Mouse (Mus musculus) spleen, embryonic (tissue): ENCODE results near the gene Pramef8.
"Not testable (repeated sequence)": the region's sequence is repeated elsewhere in the genome, so short reads cannot be mapped to it uniquely, and the experiment has no call there.

Source experiments
- CTCF ChIA-PET: fragments of 350-600 bp; sonication (Branson Sonifier 250); formaldehyde crosslinking; loops from one replicate; lab custom pipeline; 2022; lab: Charles Lee

The Pramef8 gene

DNA sequence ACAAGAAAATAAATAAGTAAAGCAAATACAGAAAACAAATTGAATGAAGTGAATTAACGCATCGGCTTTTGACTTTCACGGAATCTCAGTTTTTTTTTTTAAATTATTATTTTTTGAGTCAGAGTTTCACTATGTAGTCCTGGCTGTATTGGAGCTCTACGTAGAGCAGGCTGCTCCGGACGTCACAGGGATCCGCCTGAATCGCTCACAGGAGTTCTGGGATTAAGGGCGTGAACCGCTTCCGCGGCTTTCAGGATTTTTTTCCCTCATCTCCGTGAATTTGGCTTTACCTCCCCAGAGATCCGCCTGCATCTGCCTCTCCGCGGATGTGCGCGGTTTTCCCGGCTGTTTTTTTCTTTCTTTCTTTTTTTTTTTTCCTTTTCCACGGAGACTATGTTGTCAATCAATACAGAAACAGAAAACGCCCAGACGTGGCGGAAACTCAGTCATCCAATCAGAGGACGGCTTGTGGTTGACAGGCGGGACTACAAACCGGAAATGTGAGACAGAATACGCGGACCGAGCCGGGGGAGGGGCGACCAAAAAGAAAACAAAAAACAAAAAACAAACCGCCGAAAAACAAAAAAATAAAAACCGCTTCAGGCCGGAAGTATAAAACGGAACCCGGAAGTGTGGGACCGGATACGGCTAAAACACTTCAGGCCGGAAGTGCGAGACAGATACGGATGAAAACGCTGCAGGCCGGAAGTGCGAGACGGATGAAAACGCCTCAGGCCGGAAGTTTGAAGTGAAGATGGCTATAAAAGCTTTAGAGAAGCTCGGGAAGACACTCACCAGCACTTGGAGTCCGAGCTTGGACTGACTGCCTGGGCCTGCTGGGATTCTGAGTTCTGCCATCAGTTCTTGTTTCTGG lies at the start of gene Pramef8:
Gene Pramef8, plus strand, starts transcription at position 208 of the 874 bp plus-strand sequence.
- CTCF ChIA-PET: no interaction called here

DNA sequence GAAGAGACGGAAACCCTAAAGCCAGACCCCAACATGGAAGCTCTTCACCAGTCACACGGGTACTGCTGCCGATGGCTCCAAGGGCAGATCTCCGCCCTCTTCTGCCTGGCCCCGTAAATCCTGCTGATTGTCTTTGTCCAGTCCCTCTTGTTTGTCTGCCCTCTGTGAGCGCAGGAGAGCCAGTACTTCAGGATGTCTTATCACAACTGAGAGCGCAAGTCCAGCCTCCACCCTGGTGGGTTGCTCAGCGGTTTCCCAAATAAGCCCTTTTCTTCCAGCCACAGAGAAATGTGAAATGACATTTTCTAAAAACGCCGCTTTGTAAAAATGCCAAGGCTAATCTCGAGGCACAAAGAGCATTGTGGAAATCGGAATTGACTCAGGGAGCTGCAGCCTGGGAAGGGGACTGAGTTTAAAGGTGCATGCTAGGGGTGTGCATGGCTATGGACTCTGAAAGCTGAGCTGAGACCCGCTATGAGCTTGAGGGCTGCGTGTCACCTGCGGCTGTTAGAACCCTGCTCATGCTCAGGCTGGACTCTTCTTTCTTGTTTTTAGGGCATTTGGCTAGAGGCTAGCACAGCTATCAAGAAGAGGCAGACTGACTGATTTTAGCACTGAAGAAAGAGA lies 45.7 kb upstream of the Pramef8 start:
- CTCF ChIA-PET: no interaction called here

GRCm38 (mm10) chr4:143379480-143379879 lies 32.7 kb upstream of the Pramef8 start:
- CTCF ChIA-PET: interaction anchor here (0.6 kb wide), 1 partner anchor 12 kb away, joined by 3 read pairs; no protein-coding TSS in a partner anchor

GRCm38 (mm10) chr4:143379931-143380715 lies 32.1 kb upstream of the Pramef8 start:
- CTCF ChIA-PET: interaction anchor here (0.6 kb wide), 1 partner anchor 12 kb away, joined by 3 read pairs; no protein-coding TSS in a partner anchor

GRCm38 (mm10) chr4:143380716-143381004 lies 31.6 kb upstream of the Pramef8 start:
- CTCF ChIA-PET: no interaction called here

- CTCF ChIA-PET: no interaction called here
These were observed 30.1 kb upstream of the Pramef8 start for GRCm38 (mm10) chr4:143382163-143382562.

DNA sequence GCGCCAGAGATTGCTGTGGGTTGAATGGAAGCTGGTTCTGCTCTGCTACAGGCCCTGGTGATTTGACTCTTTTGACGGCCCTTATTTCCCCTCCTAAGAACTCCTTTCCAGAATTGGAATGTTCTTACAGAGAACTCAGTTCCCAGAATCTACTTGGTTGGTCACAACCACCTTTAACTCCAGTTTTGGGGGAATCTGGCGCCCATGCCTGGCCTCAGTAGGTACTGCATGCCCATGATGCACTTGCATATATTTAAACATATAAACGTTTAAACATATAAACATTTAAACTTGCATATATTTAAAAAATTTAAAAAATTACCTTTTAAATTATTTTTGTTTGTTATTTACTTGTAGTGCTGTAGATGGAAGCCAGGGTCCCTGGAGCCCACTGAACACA lies 28.6 kb upstream of the Pramef8 start:
- CTCF ChIA-PET: no interaction called here

DNA sequence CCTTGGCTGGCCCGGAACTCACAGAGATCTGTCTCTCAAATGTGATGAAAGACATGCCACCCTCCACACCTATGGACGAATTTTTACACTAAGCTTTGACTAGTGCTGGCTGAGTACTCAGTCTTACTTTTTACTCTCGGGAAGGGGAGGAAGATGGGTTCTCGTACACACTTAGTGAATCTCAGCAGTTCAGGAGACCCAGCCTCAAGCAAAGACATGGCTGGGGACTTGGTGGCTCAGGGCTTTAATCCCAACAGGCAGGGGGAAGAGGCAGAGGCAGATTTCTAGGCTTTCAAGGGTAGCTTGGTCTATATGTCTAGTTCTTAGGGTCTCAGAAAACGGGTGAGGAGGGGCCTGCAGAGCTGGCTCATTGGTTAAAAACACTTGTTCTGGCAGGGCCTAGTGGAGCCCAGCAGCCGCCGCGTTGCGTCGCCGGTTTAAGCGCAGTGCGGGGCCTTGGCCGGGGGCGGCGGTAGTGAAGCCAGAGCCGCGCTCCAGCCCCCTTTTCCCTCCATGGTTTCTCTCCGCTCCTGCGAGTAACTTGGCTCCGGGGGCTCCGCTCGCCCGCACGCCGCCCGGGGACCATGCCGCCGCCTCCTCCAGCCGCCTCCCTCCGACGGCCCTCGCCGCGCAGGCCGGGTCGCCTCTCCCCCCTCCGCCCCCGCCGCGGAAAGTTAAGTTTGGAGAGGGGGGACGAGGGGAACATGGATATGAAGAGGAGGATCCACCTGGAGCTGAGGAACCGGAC lies 23.1 kb upstream of the Pramef8 start:
- CTCF ChIA-PET: no interaction called here

GRCm38 (mm10) chr4:143394181-143394580 lies 18.0 kb upstream of the Pramef8 start, which contains the start of gene Pramel1:
Pramel1 (plus strand) TSS chr4:143394428.
- CTCF ChIA-PET: interaction anchor here (0.7 kb wide), 1 partner anchor 62 kb away, joined by 12 read pairs; no protein-coding TSS in a partner anchor

DNA sequence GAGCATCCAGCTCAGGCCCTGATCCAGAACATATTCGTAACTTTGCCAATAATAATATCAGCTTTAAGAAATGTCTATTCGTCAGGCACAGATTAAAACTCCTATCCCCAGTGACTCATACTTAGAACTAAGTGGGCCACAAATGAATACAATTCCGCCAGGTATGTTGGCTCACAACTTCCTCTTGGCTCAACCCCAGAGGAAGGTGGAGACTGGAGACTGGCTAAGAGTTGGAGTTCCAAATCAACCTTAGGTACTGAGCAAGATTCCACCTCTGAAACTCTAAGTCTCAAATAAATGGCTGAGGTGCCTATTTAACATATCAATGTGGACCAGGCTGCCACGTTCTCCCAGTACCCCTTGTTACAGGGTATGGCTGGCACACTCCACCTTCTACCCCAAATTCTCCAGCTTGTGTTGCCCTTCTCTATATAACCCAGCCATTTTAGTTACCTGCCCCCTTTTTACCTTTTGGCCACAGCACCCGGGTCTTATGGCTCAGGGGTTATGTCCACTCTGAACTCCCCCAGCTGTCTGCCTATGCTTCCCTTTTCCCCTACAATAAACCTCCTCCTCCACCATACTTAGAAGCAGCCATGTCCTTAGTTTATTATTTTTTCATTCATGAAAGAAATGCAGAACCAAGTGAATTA lies 534 bp upstream of the Pramef8 start:
- CTCF ChIA-PET: no interaction called here

DNA sequence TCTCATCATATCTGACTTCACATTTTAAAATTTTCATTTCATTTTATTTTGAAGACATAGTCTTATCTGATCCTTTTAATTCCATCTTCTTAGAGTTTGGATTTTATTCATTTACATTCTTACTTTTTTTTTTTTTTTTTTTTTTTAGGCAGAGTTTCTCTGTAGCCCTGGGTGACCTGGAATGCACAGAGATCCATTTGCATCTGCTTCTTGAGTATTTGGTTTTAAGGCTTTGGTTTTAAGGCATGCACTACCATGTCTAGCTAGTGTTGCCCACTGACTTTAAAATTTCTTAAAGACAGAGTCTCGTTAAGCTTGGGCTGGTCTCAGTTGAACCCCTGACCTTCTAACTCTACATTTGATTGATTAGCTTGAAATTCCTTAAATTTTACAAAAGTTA lies 1.4 kb downstream of the Pramef8 start:
- CTCF ChIA-PET: no interaction called here

DNA sequence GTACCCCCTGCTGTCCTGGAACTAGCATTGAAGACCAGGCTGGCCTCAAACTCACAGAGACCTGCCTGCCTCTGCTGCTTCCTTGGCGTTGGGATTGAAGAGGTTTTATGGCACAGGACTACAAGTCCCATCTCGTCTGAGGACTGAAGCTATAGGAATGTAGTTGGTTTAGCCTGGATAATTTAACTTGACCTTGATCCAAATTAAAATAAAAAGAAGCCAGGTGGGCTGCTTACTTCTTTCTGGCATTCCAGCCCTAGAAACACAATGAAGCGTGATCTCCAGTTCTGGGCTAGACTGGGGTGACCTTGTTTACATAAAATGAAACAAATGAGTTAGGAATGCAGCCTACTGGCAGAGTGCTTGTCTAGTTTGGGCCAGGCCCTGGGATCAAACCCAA lies 1.9 kb downstream of the Pramef8 start:
- CTCF ChIA-PET: no interaction called here

DNA sequence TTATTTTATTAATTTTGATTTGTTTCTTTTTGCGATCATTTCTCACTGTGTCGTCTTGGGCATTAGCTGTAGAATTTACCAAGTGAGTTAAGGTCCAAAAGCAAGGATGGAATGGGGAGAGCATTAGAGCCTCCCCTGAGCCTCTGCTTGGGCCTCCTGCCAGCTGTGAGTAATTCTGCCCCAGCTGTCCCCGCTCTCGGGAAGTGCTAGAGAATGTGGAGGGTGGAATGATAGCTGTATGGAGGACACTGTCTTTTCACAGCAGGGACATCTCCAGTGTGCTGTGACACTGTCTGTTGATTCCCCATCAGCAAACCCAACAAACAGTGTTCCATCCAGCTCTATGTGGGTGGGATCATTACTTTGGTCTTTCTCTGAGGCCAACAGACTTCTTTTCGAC lies 14.5 kb downstream of the Pramef8 start:
- CTCF ChIA-PET: not testable (repeated sequence)

DNA sequence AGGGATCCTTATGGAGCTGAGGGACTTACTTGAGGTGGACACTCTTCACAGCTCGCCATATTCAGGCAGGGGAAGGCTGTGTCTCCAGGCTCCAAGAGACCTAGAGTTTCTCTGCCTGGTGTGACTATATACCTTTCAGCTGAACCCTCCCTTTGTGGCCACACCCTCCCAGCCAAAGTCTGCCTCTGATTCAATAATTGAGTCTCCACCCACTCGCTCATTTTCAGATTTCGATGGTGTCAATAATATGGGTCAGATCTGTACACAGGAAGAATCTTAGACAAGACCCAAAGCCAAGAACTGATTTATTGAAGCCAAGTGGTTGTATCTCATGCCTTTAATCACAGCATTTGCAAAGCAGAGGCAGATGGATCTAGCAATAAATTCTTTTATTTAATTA lies 38.0 kb downstream of the Pramef8 start, which contains the start of gene Oog4:
Gene Oog4, minus strand, starts transcription at position 101 of the 400 bp plus-strand sequence.
- CTCF ChIA-PET: no interaction called here
